17 mouse cellular contexts compared by ENCODE assay signal in genomic region chr12:103540429-103540828, GRCm38 (mm10).
"Had no signal": no experiment of that assay in that cellular context is flagged by ENCODE, and none has a peak within 500 bp of the region (broad histone marks: within the 10 kb centered on the region; RNA-seq: fewer than 3 reads in every experiment).

No protein-coding gene starts in this region.

- H3K4me1 ChIP-seq: liver, embryonic 13.5 days; liver, embryonic 15.5 days; megakaryocyte, embryonic 14.5 days; midbrain, embryonic 13.5 days; midbrain, embryonic 15.5 days; neural tube, embryonic 12.5 days; stomach, embryonic 15.5 days had no signal

- ATAC-seq: liver, postnatal 0 days; midbrain, embryonic 13.5 days; midbrain, embryonic 15.5 days had no signal

- DNase-seq: liver; liver, embryonic 13.5 days; liver, postnatal 0 days; right cerebral cortex, postnatal 14 days; thymus, adult 2 months; thymus, postnatal 25 days; thymus, postnatal 4 days had no signal

- H3K9ac ChIP-seq: liver, embryonic 13.5 days; liver, embryonic 15.5 days; liver, postnatal 0 days; midbrain, embryonic 13.5 days; midbrain, embryonic 15.5 days; neural tube, embryonic 12.5 days; stomach, embryonic 15.5 days had no signal

- H3K4me3 ChIP-seq: liver, embryonic 13.5 days; liver, embryonic 15.5 days; megakaryocyte, embryonic 14.5 days; midbrain, embryonic 13.5 days; midbrain, embryonic 15.5 days; neural tube, embryonic 12.5 days; stomach, embryonic 15.5 days had no signal

- H3K36me3 ChIP-seq: liver, embryonic 13.5 days; liver, embryonic 15.5 days; midbrain, embryonic 13.5 days; midbrain, embryonic 15.5 days; neural tube, embryonic 12.5 days; stomach, embryonic 15.5 days had no signal

- H3K27ac ChIP-seq: liver, embryonic 13.5 days; liver, embryonic 15.5 days; macrophage; midbrain, embryonic 13.5 days; midbrain, embryonic 15.5 days; neural tube, embryonic 12.5 days; stomach, embryonic 15.5 days; stomach, postnatal 0 days had no signal

- H3K4me2 ChIP-seq: liver, embryonic 11.5 days; liver, embryonic 13.5 days; liver, embryonic 15.5 days; midbrain, embryonic 11.5 days; midbrain, embryonic 13.5 days; midbrain, embryonic 15.5 days; neural tube, embryonic 12.5 days; stomach, embryonic 15.5 days had no signal

- H3K27me3 ChIP-seq: liver, embryonic 13.5 days; liver, embryonic 15.5 days; midbrain, embryonic 13.5 days; midbrain, embryonic 15.5 days; neural tube, embryonic 12.5 days; stomach, embryonic 15.5 days had no signal

- H3K9me3 ChIP-seq: liver, embryonic 13.5 days; liver, embryonic 15.5 days; megakaryocyte, embryonic 14.5 days; midbrain, embryonic 13.5 days; midbrain, embryonic 15.5 days; neural tube, embryonic 12.5 days; stomach, embryonic 15.5 days had no signal
